Comparison of ENCODE assay signal across 15 mouse cellular contexts in genomic region chr2:13750089-13750488, GRCm38 (mm10). TPM values are rescaled to one million over a fixed set of nuclear protein-coding genes. Genes with fewer than 3 reads are reported as not detected.
DNase-seq lines count a peak whose midpoint lies in the region; ATAC-seq lines count a peak whose summit lies in the region.
"Had no signal": no experiment of that assay in that cellular context is flagged by ENCODE, and none has a peak within 500 bp of the region (broad histone marks: within the 10 kb centered on the region; RNA-seq: fewer than 3 reads in every experiment).

No protein-coding gene starts in this region.

- H3K4me1 ChIP-seq in kidney, embryonic 15.5 days, result no peaks in the 10 kb centered on the region
- no peaks in the 10 kb centered on the region; the same call in 1 of the 2 replicates for H3K4me1 ChIP-seq in neural tube, embryonic 13.5 days (replicated peaks)
- H3K4me1 ChIP-seq in neural tube, embryonic 15.5 days, result no peaks in the 10 kb centered on the region
- H3K4me1 ChIP-seq in heart, embryonic 16.5 days (ENCODE audit: control insufficient read depth, insufficient read depth, low read length), result no peaks in the 10 kb centered on the region
- H3K4me1 ChIP-seq: forebrain, embryonic 12.5 days; limb, embryonic 12.5 days; liver, embryonic 15.5 days; neural tube, embryonic 12.5 days had no signal

- no peak for ATAC-seq in kidney, embryonic 15.5 days (replicated peaks; ENCODE audit: low FRiP score)
- 0 out of 2 replicates have a peak, but pooled peaks have one; percentile 8 for ATAC-seq in neural tube, embryonic 13.5 days (ENCODE audit: low read depth)
- ATAC-seq in neural tube, embryonic 15.5 days (ENCODE audit: low FRiP score), result no peak
- ATAC-seq in heart, embryonic 16.5 days (replicated peaks; ENCODE audit: extremely low read depth, insufficient read depth, low FRiP score), result peak; percentile 63

- H3K4me2 ChIP-seq in kidney, embryonic 15.5 days, result no peak overlapping the region
- H3K4me2 ChIP-seq in neural tube, embryonic 13.5 days, result no peak overlapping the region
- no peak overlapping the region for H3K4me2 ChIP-seq in neural tube, embryonic 15.5 days
- no peak overlapping the region for H3K4me2 ChIP-seq in heart, embryonic 16.5 days (ENCODE audit: low read depth, low read length)
- H3K4me2 ChIP-seq: forebrain, embryonic 12.5 days; limb, embryonic 12.5 days; liver, embryonic 15.5 days; neural tube, embryonic 12.5 days had no signal

- no peak for DNase-seq in kidney, adult 9 months
- no peak for DNase-seq in urinary bladder, postnatal 25 days (ENCODE audit: low spot score)
- DNase-seq in urinary bladder, postnatal 36 days (ENCODE audit: low spot score in 2 of 2), result no peak
- DNase-seq: adrenal gland, adult 8-10 months; cerebellum, adult 2 months had no signal

- no peaks in the 10 kb centered on the region for H3K36me3 ChIP-seq in kidney, embryonic 15.5 days
- H3K36me3 ChIP-seq in neural tube, embryonic 13.5 days, result no peaks in the 10 kb centered on the region
- H3K36me3 ChIP-seq in neural tube, embryonic 15.5 days, result no peaks in the 10 kb centered on the region
- no peaks in the 10 kb centered on the region for H3K36me3 ChIP-seq in heart, embryonic 16.5 days (ENCODE audit: control insufficient read depth, insufficient read depth)
- H3K36me3 ChIP-seq: forebrain, embryonic 12.5 days; G1E; limb, embryonic 12.5 days; liver, embryonic 15.5 days; neural tube, embryonic 12.5 days had no signal

- 0 out of 2 replicates have a peak overlapping the region, but pooled peaks have one; percentile 32 for H3K27ac ChIP-seq in kidney, embryonic 15.5 days
- no peak overlapping the region for H3K27ac ChIP-seq in neural tube, embryonic 13.5 days (replicated peaks)
- H3K27ac ChIP-seq in neural tube, embryonic 15.5 days (replicated peaks), result no peak overlapping the region
- H3K27ac ChIP-seq in heart, embryonic 16.5 days (ENCODE audit: low read length), result peak overlapping the region; percentile 71
- H3K27ac ChIP-seq: forebrain, embryonic 12.5 days; limb, embryonic 12.5 days; liver, embryonic 15.5 days; neural tube, embryonic 12.5 days had no signal

- no peak overlapping the region for H3K9ac ChIP-seq in kidney, embryonic 15.5 days
- H3K9ac ChIP-seq in neural tube, embryonic 13.5 days, result no peak overlapping the region
- no peak overlapping the region for H3K9ac ChIP-seq in neural tube, embryonic 15.5 days (replicated peaks)
- H3K9ac ChIP-seq in heart, embryonic 16.5 days (ENCODE audit: low read length), result no peak overlapping the region
- H3K9ac ChIP-seq: forebrain, embryonic 12.5 days; limb, embryonic 12.5 days; liver, embryonic 15.5 days; neural tube, embryonic 12.5 days had no signal

- no peak overlapping the region for H3K4me3 ChIP-seq in kidney, embryonic 15.5 days (replicated peaks)
- no peak overlapping the region for H3K4me3 ChIP-seq in neural tube, embryonic 13.5 days
- H3K4me3 ChIP-seq in neural tube, embryonic 15.5 days (replicated peaks), result no peak overlapping the region
- no peak overlapping the region for H3K4me3 ChIP-seq in heart, embryonic 16.5 days (ENCODE audit: low read length)
- H3K4me3 ChIP-seq: forebrain, embryonic 12.5 days; limb, embryonic 12.5 days; liver, embryonic 15.5 days; megakaryocyte, embryonic 14.5 days; neural tube, embryonic 12.5 days had no signal

- 46% methylated on average over 1 of the region's 1 CpGs for WGBS in kidney, embryonic 15.5 days
- 69% methylated on average over 1 of the region's 1 CpGs for WGBS in neural tube, embryonic 13.5 days
- WGBS in neural tube, embryonic 15.5 days, result 71% methylated on average over 1 of the region's 1 CpGs
- WGBS in heart, embryonic 16.5 days, result 51% methylated on average over 1 of the region's 1 CpGs

- H3K27me3 ChIP-seq in kidney, embryonic 15.5 days, result no peaks in the 10 kb centered on the region
- H3K27me3 ChIP-seq in neural tube, embryonic 13.5 days, result no peaks in the 10 kb centered on the region
- no peaks in the 10 kb centered on the region for H3K27me3 ChIP-seq in neural tube, embryonic 15.5 days (replicated peaks)
- no peaks in the 10 kb centered on the region for H3K27me3 ChIP-seq in heart, embryonic 16.5 days (ENCODE audit: control insufficient read depth, insufficient read depth, low read length)
- H3K27me3 ChIP-seq: forebrain, embryonic 12.5 days; limb, embryonic 12.5 days; liver, embryonic 15.5 days; neural tube, embryonic 12.5 days had no signal

- no peaks in the 10 kb centered on the region for H3K9me3 ChIP-seq in kidney, embryonic 15.5 days (replicated peaks)
- H3K9me3 ChIP-seq in neural tube, embryonic 13.5 days, result 0 out of 2 replicates have a peak, but pooled peaks cover 3% of the 10 kb centered on the region
- no peaks in the 10 kb centered on the region for H3K9me3 ChIP-seq in neural tube, embryonic 15.5 days (replicated peaks)
- no peaks in the 10 kb centered on the region for H3K9me3 ChIP-seq in heart, embryonic 16.5 days (replicated peaks; ENCODE audit: control insufficient read depth, low read length)
- H3K9me3 ChIP-seq: forebrain, embryonic 12.5 days; G1E; limb, embryonic 12.5 days; liver, embryonic 15.5 days; neural tube, embryonic 12.5 days had no signal

RNA-seq across cellular contexts. Expression of gene St8sia6, which starts 43.8 kb away (rescaled TPM):
- 3.4 and 5.3 TPM in 2 replicates for polyA plus RNA-seq in kidney, embryonic 15.5 days (2015; fragmentation: Nextera tagmentation; extraction: Ambion mirVana)
- polyA plus RNA-seq in neural tube, embryonic 13.5 days (2015; fragmentation: Nextera tagmentation; extraction: Ambion mirVana), result 0.82 and 1.2 TPM in 2 replicates
- 2.3 and 2.4 TPM in 2 replicates for polyA plus RNA-seq in neural tube, embryonic 15.5 days (2015; fragmentation: Nextera tagmentation; extraction: Ambion mirVana)
- 1.0 TPM in 2 replicates for polyA plus RNA-seq in heart, embryonic 16.5 days (2015; fragmentation: Nextera tagmentation; extraction: Ambion mirVana)
- polyA plus RNA-seq: G1E; liver, embryonic 15.5 days had no signal

Comparison
In these comparisons a context has a peak if more than half of its experiments do, and no peak if none do; other contexts are left out.
1. ATAC-seq: peak in neural tube, embryonic 13.5 days (single experiment) and heart, embryonic 16.5 days (single experiment); none in kidney, embryonic 15.5 days (single experiment) and neural tube, embryonic 15.5 days (single experiment).
2. H3K27ac ChIP-seq: peak in kidney, embryonic 15.5 days (single experiment) and heart, embryonic 16.5 days (single experiment); none in neural tube, embryonic 13.5 days (single experiment) and neural tube, embryonic 15.5 days (single experiment).